Mouse (Mus musculus): ENCODE results near the gene Rasgef1a.

- TF ChIP-seq GATA1 (IDR thresholded peaks at IDR 0.05; ENCODE audit: borderline replicate concordance, low read length) (no peak), FLI1 (IDR thresholded peaks at IDR 0.05; ENCODE audit: low read length) (no peak)
Observed at GRCm38 (mm10) chr6:118099311-118099802, 88.1 kb downstream of the Rasgef1a start.
